Mouse (Mus musculus) CH12.LX (cell line): ENCODE measurements around the gene Fhdc1.

ENCODE experiments used
- CHD1 ChIP-seq: IDR thresholded peaks from 2 replicates; pipeline ENCODE4 v1.6.1; 2012; ENCODE audit warnings: low read depth, low read length, improper control_type of control experiment, inconsistent platforms
- CTCF ChIP-seq, 2 experiments: IDR thresholded peaks in 1 of 2; conservative IDR thresholded peaks in 1 of 2; 2 replicates each; pipeline ENCODE4 v1.5.1; 2011 to 2012; ENCODE audit warnings: low read depth in 2 of 2, low read length in 2 of 2, improper control_type of control experiment in 1 of 2, inconsistent platforms in 1 of 2, mild to moderate bottlenecking in 1 of 2, moderate library complexity in 1 of 2
- ETS1 ChIP-seq: conservative IDR thresholded peaks from 2 replicates; pipeline ENCODE4 v1.6.1; 2012; ENCODE audit warnings: low read depth, mild to moderate bottlenecking, inconsistent platforms, low read length, improper control_type of control experiment, moderate library complexity
- JUND ChIP-seq: conservative IDR thresholded peaks from 2 replicates; pipeline ENCODE4 v1.6.1; 2011; ENCODE audit warnings: low read depth, low read length, improper control_type of control experiment
- TBP ChIP-seq: conservative IDR thresholded peaks from 2 replicates; pipeline ENCODE4 v1.6.1; 2011; ENCODE audit warnings: low read depth, low read length, improper control_type of control experiment

GRCm38 (mm10) chr3:84500491-84500890 lies 20.3 kb upstream of the Fhdc1 start:
- TF ChIP-seq TBP (no peak), CTCF (conservative IDR thresholded peaks at IDR 0.05 in 1 of 2, IDR thresholded peaks at IDR 0.05 in 1 of 2; ENCODE audit: low read depth in 2 of 2, low read length in 2 of 2) (no peak), JUND (no peak), ETS1 (no peak), CHD1 (no peak)
